Mouse (Mus musculus): Measurements from ENCODE around the gene Atg3. TPM values are rescaled to one million over a fixed set of nuclear protein-coding genes. Genes with fewer than 3 reads are reported as not detected.

Gene Atg3
- polyA plus RNA-seq (2012; rRNA removed): 38.4 and 39.9 TPM in 2 replicates

DNA sequence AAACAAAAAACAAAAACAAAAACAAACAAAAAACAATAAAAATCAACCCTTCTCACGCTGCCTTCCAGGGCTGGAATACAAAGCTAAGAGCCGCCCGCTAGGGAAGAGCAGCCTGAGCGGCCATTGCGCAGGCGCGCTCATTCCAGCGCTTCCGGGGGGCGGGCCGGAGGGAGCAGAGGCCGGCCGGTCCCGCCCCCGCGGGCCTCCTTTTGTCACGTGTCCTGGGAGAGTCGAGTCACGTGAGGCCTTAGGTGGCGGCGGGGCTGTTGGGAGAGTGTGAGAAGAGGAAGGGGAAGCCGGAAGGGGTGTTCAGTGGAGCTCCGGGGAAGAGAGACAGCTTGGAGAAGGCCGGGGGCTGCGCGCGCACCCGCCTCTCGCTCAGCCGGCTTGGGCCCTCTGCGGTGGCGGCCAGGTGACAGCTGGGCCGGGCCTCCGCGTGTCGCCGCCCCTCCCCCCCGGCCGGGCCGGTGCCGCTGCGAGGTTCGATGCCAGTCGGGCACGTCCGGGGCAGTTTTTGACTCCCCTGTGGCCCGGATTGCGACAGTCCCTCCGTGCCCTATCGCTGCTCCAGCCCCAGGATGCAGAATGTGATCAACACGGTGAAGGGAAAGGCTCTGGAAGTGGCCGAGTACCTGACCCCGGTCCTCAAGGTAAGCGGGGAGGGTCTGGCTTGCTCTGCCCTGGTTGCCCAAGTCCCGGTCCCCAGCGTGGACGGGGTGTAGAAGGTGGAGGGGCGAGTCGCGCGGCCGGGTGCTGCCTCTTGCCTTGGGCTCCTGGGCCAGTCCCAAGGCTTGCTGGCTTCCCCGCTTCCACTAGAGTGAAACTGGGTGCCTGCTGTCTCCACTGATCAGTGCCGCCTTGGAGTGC, at the start of gene Atg3, which contains the start of gene Slc35a5:
TSS of gene Atg3 (plus strand) at position 264 of the 867 bp plus-strand sequence.
TSS of gene Slc35a5 (minus strand) at position 185 of the 867 bp plus-strand sequence.
- peak; percentile 59; the same call in 1 of the 2 replicates for TF ChIP-seq POLR2A (IDR thresholded peaks at IDR 0.05; ENCODE audit: extremely low read depth, insufficient read depth, low read length)
- TF ChIP-seq CTCF (IDR thresholded peaks at IDR 0.05; ENCODE audit: extremely low read depth, insufficient read depth, low read length): no peak
- Histone ChIP-seq H3K4me3 (ENCODE audit: insufficient read depth, low read length) (peak within 1 kb of the TSS; percentile 52), H3K4me1 (ENCODE audit: control insufficient read depth, insufficient read depth, low read length) (no peaks in the 10 kb centered on the region; the same call in 1 of the 2 replicates), H3K27ac (ENCODE audit: insufficient read depth, low read length) (peak within 1 kb of the TSS; percentile 57)

DNA sequence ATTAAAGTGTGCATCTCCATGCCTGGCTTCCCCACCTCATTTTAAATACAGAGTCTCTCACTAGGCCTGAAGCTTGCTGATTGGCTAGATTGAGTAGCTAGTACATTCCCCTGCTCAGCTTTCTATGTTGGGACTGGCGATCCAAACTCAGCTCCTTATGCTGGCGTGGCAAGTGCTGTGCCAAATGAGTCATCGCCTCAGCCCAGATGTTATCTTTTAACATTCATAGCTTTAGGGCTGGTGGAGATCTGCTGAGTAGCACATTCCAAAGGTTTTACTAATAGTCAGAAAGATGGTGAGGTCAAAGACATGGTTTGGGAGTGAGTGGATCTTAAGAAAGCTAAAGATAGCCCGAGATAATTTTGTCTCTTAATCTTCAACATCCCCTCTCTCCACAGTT, 48.1 kb upstream of the Atg3 start:
- TF ChIP-seq CTCF (IDR thresholded peaks at IDR 0.05; ENCODE audit: extremely low read depth, insufficient read depth, low read length): no peak
- TF ChIP-seq POLR2A (IDR thresholded peaks at IDR 0.05; ENCODE audit: extremely low read depth, insufficient read depth, low read length): no peak
- no peaks in the 10 kb centered on the region for H3K4me1 ChIP-seq (ENCODE audit: control insufficient read depth, insufficient read depth, low read length)
- H3K4me3 ChIP-seq (ENCODE audit: insufficient read depth, low read length): no peak overlapping the region
- H3K27ac ChIP-seq (ENCODE audit: insufficient read depth, low read length): no peak overlapping the region

DNA sequence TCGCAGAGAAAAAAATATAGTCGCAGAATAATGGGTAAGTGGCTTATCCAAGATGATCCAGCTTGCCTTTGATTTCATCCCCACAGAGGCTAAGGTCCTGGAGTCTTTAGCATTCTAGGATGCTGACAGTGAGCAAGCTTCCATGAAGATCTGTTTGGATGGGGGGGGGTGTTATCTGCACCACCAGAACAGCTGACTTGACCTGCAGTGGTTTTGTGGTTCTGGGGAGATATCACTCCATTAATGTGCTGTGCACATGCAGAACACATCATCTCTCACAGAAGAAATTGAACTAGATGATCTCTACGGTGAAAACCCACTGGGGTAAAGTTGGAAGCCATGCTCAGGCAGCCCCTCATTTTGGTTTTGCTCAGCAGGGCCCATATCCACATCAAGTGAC, 41.4 kb upstream of the Atg3 start:
- TF ChIP-seq CTCF (IDR thresholded peaks at IDR 0.05; ENCODE audit: extremely low read depth, insufficient read depth, low read length) (no peak), POLR2A (IDR thresholded peaks at IDR 0.05; ENCODE audit: extremely low read depth, insufficient read depth, low read length) (no peak)
- H3K27ac ChIP-seq (ENCODE audit: insufficient read depth, low read length): no peak overlapping the region
- no peaks in the 10 kb centered on the region; the same call in 1 of the 2 replicates for H3K4me1 ChIP-seq (ENCODE audit: control insufficient read depth, insufficient read depth, low read length)
- H3K4me3 ChIP-seq (ENCODE audit: insufficient read depth, low read length): no peak overlapping the region

DNA sequence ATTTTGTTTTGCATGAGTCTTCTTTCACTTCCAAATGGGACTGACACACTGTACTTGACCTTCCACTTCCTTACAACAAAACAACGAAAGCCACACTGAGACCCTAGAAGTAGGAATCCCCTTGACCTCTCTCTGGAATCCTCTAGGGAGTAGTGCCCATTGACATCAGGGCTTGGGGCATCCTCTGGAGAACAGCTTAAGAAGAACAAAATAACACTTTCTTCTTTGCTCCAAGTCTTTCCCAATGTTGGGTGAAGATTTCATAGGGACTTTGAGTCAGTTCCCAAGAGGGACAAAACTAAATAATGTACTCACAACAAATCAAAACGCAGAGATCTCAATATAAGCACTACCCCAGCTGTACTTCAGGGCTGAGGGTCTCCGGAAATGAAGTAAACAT, 39.8 kb upstream of the Atg3 start:
- peaks cover 2% of the 10 kb centered on the region; the same call in 1 of the 2 replicates for H3K4me1 ChIP-seq (ENCODE audit: control insufficient read depth, insufficient read depth, low read length)
- H3K4me3 ChIP-seq (ENCODE audit: insufficient read depth, low read length): no peak overlapping the region
- H3K27ac ChIP-seq (ENCODE audit: insufficient read depth, low read length): no peak overlapping the region
- TF ChIP-seq CTCF (IDR thresholded peaks at IDR 0.05; ENCODE audit: extremely low read depth, insufficient read depth, low read length) (no peak), POLR2A (IDR thresholded peaks at IDR 0.05; ENCODE audit: extremely low read depth, insufficient read depth, low read length) (no peak)

DNA sequence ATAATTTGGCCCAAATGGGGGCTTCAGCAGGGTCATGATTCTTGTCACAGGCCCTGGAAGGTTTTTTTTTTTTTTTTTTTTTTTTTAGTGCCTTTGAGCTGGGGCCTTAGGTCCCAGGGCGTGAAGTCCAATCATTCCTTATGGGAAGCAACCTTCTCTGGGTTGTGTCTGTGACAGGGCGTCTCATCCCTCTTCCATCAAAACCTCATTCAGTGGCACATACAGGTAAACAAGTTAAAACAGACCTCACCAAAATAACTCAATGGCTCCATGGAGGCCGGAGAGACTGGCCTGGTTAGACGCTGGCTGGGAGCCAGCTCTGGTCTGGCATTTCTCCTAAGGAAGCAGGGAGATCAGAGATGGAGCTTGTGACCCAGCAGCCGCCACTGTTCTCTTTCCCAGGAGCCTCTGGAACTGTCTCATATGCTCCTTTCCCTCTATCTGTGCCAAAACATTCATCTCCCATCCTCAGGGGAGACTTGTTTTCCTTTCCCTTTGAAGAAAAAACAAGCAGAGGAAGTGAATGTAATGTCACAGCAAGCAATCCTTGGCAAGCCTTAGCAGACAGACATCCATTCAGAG, 37.6 kb upstream of the Atg3 start:
- H3K4me1 ChIP-seq (ENCODE audit: control insufficient read depth, insufficient read depth, low read length): peaks cover 2% of the 10 kb centered on the region; the same call in 1 of the 2 replicates
- no peak overlapping the region for H3K27ac ChIP-seq (ENCODE audit: insufficient read depth, low read length)
- no peak overlapping the region for H3K4me3 ChIP-seq (ENCODE audit: insufficient read depth, low read length)
- TF ChIP-seq CTCF (IDR thresholded peaks at IDR 0.05; ENCODE audit: extremely low read depth, insufficient read depth, low read length): no peak
- no peak for TF ChIP-seq POLR2A (IDR thresholded peaks at IDR 0.05; ENCODE audit: extremely low read depth, insufficient read depth, low read length)

DNA sequence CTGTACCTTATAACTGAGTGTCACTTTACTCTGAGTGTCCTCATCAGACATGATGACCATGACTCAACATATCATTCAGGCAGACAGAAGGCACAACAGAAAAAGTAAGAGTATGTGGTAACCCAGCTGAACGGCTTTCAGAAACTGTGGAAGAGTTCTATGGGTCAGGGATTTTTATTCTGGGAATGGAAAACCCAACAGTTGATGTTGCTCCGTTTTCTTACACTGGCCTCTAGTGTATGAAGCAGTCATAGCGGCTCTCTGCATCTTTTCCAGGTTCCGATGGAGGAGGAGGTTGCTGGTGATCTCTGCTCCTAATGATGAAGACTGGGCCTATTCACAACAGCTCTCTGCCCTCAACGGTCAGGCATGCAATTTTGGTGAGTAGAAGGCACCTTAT, 36.0 kb upstream of the Atg3 start:
- H3K4me1 ChIP-seq (ENCODE audit: control insufficient read depth, insufficient read depth, low read length): peaks cover 2% of the 10 kb centered on the region; the same call in 1 of the 2 replicates
- TF ChIP-seq POLR2A (IDR thresholded peaks at IDR 0.05; ENCODE audit: extremely low read depth, insufficient read depth, low read length): no peak
- peak; percentile 53 for TF ChIP-seq CTCF (IDR thresholded peaks at IDR 0.05; ENCODE audit: extremely low read depth, insufficient read depth, low read length)
- no peak overlapping the region for H3K4me3 ChIP-seq (ENCODE audit: insufficient read depth, low read length)
- H3K27ac ChIP-seq (ENCODE audit: insufficient read depth, low read length): no peak overlapping the region

DNA sequence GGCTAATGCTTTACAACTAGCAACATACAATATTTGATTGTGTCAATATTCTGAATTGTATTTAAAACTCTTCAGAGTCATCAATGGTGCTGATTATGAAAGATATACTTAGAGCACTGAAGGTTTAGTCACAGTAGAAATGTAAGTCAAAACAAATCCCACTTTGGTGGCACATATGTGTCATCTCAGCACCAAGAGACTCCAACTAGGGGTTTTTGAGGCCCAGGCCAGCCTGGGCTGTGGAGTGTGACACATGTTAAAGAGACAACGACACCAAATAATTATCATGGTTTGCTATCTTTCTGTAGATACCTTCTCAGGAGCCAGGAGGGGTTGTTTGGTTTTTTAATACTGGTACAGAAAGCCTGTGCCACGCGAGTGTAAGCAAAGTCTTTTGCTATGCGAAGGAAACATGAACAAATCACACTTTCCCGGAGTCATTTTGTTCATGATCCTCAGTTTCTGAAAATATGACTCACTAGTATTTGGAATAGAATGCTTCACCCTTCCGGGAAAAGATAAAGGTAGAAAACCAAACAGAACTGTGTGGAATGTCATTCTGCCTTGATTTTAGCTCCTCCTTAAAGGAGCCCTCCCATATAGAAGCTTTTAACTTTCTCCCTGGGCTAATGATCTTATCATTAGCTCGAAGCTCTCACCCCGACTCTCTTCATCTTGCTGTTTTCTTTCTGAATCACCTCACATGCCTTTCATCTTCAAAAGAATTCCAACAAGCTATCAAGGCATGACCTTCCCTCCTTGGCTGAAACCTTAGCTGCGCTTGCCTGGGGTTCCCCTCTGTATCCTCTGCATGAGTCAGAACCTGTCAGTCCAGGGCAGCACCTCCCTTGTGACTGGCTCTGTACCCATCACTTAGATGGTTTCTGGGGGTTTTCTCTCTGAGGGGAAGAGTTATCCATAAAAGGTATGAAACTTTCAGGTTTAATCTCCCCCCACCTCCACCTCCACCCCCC, 34.1 kb upstream of the Atg3 start:
- Histone ChIP-seq H3K4me3 (ENCODE audit: insufficient read depth, low read length) (no peak overlapping the region), H3K27ac (ENCODE audit: insufficient read depth, low read length) (no peak overlapping the region), H3K4me1 (ENCODE audit: control insufficient read depth, insufficient read depth, low read length) (peaks cover 2% of the 10 kb centered on the region; the same call in 1 of the 2 replicates)
- TF ChIP-seq CTCF (IDR thresholded peaks at IDR 0.05; ENCODE audit: extremely low read depth, insufficient read depth, low read length) (no peak), POLR2A (IDR thresholded peaks at IDR 0.05; ENCODE audit: extremely low read depth, insufficient read depth, low read length) (no peak)

DNA sequence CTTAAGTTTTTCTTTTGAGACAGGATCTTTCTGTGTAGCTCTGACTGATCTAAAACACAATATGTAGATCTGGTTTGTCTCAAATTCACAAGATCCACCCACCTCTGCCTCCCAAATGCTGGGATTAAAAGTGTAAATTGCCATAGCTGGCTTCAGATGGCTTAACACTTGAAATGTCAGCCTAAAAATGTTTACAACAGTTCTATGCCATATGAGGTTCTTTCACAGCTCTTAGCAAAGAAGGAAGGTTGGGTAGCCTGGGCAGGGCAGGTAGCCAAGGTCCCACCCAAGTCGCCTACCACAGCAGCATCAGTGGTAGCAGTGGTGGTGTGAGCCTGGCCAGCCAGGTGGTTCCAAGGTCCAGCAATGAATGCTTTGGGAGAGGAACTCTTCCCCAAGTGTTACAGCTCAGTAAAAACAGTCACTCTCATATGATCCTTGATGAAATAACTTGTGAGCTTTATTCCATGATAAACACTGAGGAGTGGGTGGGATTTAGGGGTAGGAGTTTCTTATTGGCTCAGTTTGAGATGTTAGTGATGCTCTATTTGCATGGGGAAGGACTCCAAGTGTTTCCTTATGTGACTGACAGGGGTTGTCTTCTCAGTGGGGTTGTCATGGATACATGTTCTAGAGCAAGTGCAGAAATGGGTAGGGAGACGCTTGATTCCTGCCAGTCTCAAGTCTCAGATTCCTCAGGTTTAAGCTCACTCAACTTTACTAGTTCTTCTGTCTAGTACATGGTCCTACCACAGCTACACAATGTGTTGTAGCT, 30.5 kb upstream of the Atg3 start:
- Histone ChIP-seq H3K27ac (ENCODE audit: insufficient read depth, low read length) (no peak overlapping the region), H3K4me1 (ENCODE audit: control insufficient read depth, insufficient read depth, low read length) (no peaks in the 10 kb centered on the region; the same call in 1 of the 2 replicates), H3K4me3 (ENCODE audit: insufficient read depth, low read length) (no peak overlapping the region)
- TF ChIP-seq POLR2A (IDR thresholded peaks at IDR 0.05; ENCODE audit: extremely low read depth, insufficient read depth, low read length) (no peak), CTCF (IDR thresholded peaks at IDR 0.05; ENCODE audit: extremely low read depth, insufficient read depth, low read length) (no peak)

All from cortical plate, adult 2 months (tissue).